In the genomic region with DNA sequence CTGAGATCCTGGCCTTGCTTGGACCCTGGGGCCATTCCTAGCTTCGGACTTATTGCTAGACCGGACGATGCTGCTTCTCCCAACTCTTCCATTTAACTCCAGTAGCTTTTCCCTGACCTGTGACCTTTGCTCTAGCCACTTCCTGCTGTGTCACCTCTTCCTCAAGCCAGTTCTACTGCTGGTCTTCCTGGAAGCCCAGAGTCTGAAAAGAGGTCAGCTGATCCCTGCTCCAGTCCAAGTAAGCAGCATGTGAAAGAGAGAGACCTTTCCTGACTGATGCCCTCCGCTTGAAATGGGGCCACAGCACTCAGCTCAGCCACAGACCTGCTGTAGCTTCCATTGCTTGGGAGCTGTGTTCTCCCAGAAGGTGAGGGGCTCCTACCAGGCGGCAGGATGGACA, we compare ENCODE assay signal across 26 mouse cellular contexts. TPM values are rescaled to one million over a fixed set of nuclear protein-coding genes. Genes with fewer than 3 reads are reported as not detected.
A peak's percentile ranks its signal among the peaks of the same experiment; 100 is the strongest.
DNase-seq lines count a peak whose midpoint lies in the region; ATAC-seq and TF ChIP-seq lines count a peak whose summit lies in the region.
"Had no signal": no experiment of that assay in that cellular context is flagged by ENCODE, and none has a peak within 500 bp of the region (broad histone marks: within the 10 kb centered on the region; RNA-seq: fewer than 3 reads in every experiment).

No protein-coding gene starts in this region.

- no peaks in the 10 kb centered on the region for H3K9me3 ChIP-seq in hindbrain, embryonic 12.5 days (replicated peaks)
- H3K9me3 ChIP-seq in hindbrain, embryonic 14.5 days (ENCODE audit: control insufficient read depth, low read length): no peaks in the 10 kb centered on the region
- no peaks in the 10 kb centered on the region for H3K9me3 ChIP-seq in neural tube, embryonic 13.5 days
- H3K9me3 ChIP-seq: hindbrain, embryonic 15.5 days; limb, embryonic 12.5 days; liver, embryonic 15.5 days had no signal

- H3K27ac ChIP-seq in hindbrain, embryonic 12.5 days: peak overlapping the region; percentile 57; the same call in 1 of the 2 replicates
- H3K27ac ChIP-seq in hindbrain, embryonic 14.5 days: no peak overlapping the region
- peak overlapping the region; percentile 20; the same call in 1 of the 2 replicates for H3K27ac ChIP-seq in layer of hippocampus, adult 2 months
- H3K27ac ChIP-seq in neural tube, embryonic 13.5 days (replicated peaks): peak overlapping the region; percentile 75; the same call in 1 of the 2 replicates
- H3K27ac ChIP-seq: hindbrain, embryonic 15.5 days; left cerebral cortex, adult 2 months; limb, embryonic 12.5 days; liver, embryonic 15.5 days; stomach, postnatal 0 days had no signal

- H3K4me2 ChIP-seq in hindbrain, embryonic 12.5 days (replicated peaks): no peak overlapping the region
- no peak overlapping the region for H3K4me2 ChIP-seq in hindbrain, embryonic 14.5 days (replicated peaks)
- H3K4me2 ChIP-seq in neural tube, embryonic 13.5 days: no peak overlapping the region
- H3K4me2 ChIP-seq: hindbrain, embryonic 15.5 days; limb, embryonic 12.5 days; liver, embryonic 15.5 days; lung, embryonic 14.5 days had no signal

- no peak for TF ChIP-seq CTCF in layer of hippocampus, adult 2 months (conservative IDR thresholded peaks at IDR 0.05)

- ATAC-seq in hindbrain, embryonic 12.5 days (ENCODE audit: low FRiP score): no peak
- ATAC-seq in hindbrain, embryonic 14.5 days (ENCODE audit: low FRiP score): no peak
- ATAC-seq in neural tube, embryonic 13.5 days (ENCODE audit: low read depth): no peak
- ATAC-seq: Patski had no signal

- peaks cover 12% of the 10 kb centered on the region; the same call in 1 of the 2 replicates for H3K36me3 ChIP-seq in hindbrain, embryonic 12.5 days
- H3K36me3 ChIP-seq in hindbrain, embryonic 14.5 days (replicated peaks; ENCODE audit: control insufficient read depth, insufficient read depth): peaks cover 14% of the 10 kb centered on the region
- peaks cover 14% of the 10 kb centered on the region for H3K36me3 ChIP-seq in neural tube, embryonic 13.5 days
- H3K36me3 ChIP-seq: hindbrain, embryonic 15.5 days had no signal

- H3K9ac ChIP-seq in hindbrain, embryonic 12.5 days: no peak overlapping the region
- no peak overlapping the region for H3K9ac ChIP-seq in hindbrain, embryonic 14.5 days
- no peak overlapping the region for H3K9ac ChIP-seq in neural tube, embryonic 13.5 days
- H3K9ac ChIP-seq: hindbrain, embryonic 15.5 days; limb, embryonic 12.5 days; liver, embryonic 15.5 days; lung, embryonic 14.5 days had no signal

- no peaks in the 10 kb centered on the region for H3K27me3 ChIP-seq in hindbrain, embryonic 12.5 days
- no peaks in the 10 kb centered on the region for H3K27me3 ChIP-seq in hindbrain, embryonic 14.5 days (ENCODE audit: control insufficient read depth, insufficient read depth, low read length)
- no peaks in the 10 kb centered on the region for H3K27me3 ChIP-seq in neural tube, embryonic 13.5 days
- H3K27me3 ChIP-seq: hindbrain, embryonic 15.5 days; limb, embryonic 12.5 days; liver, embryonic 15.5 days; Patski had no signal

- peaks cover 17% of the 10 kb centered on the region for H3K4me1 ChIP-seq in hindbrain, embryonic 12.5 days
- H3K4me1 ChIP-seq in hindbrain, embryonic 14.5 days (replicated peaks; ENCODE audit: control insufficient read depth, insufficient read depth, low read length): 0 out of 2 replicates have a peak, but pooled peaks cover 15% of the 10 kb centered on the region
- peaks cover 29% of the 10 kb centered on the region for H3K4me1 ChIP-seq in neural tube, embryonic 13.5 days (replicated peaks)

- H3K4me3 ChIP-seq in hindbrain, embryonic 12.5 days: no peak overlapping the region
- H3K4me3 ChIP-seq in hindbrain, embryonic 14.5 days (replicated peaks; ENCODE audit: low read length): no peak overlapping the region
- no peak overlapping the region for H3K4me3 ChIP-seq in layer of hippocampus, adult 2 months
- H3K4me3 ChIP-seq in neural tube, embryonic 13.5 days: no peak overlapping the region
- H3K4me3 ChIP-seq: erythroblast, embryonic 14.5 days; hindbrain, embryonic 15.5 days; left cerebral cortex, adult 2 months; limb, embryonic 12.5 days; liver, embryonic 15.5 days had no signal

- DNase-seq in hindbrain, embryonic 14.5 days (ENCODE audit: low spot score): no peak
- no peak for DNase-seq in layer of hippocampus, adult 2 months (ENCODE audit: low spot score in 2 of 2)
- DNase-seq in layer of hippocampus, postnatal 14 days (ENCODE audit: low spot score in 2 of 2): no peak
- DNase-seq in neural tube, embryonic 10.5 days (ENCODE audit: extremely low spot score, low spot score): no peak
- no peak for DNase-seq in cerebellum, postnatal 25 days
- DNase-seq: adrenal gland, postnatal 10 days; cerebellum, adult 11 months; cerebellum, adult 9-11 months; gastrocnemius, postnatal 14 days; heart, postnatal 14 days; kidney, adult 8-10 months; kidney, postnatal 10 days; lung, embryonic 14.5 days; lung, postnatal 14 days; right cerebral cortex, adult 18-20 months; thymus, adult 18-20 months; thymus, postnatal 36 days had no signal

- WGBS in hindbrain, embryonic 12.5 days: 83% methylated on average over 5 of the region's 5 CpGs
- WGBS in hindbrain, embryonic 14.5 days: 76% methylated on average over 5 of the region's 5 CpGs
- 73% methylated on average over 5 of the region's 5 CpGs for WGBS in neural tube, embryonic 13.5 days

RNA-seq across cellular contexts. Expression of gene Inpp5b, which starts 4.2 kb away (rescaled TPM):
- 23.7 and 25.8 TPM in 2 replicates for polyA plus RNA-seq in hindbrain, embryonic 12.5 days (2016; fragmentation: Nextera tagmentation; extraction: Ambion mirVana)
- polyA plus RNA-seq in hindbrain, embryonic 14.5 days (2014; fragmentation: Nextera tagmentation; extraction: Ambion mirVana): 21.0 and 21.1 TPM in 2 replicates
- 10 to 100 TPM; 43.6 to 51.2 TPM for total RNA-seq in layer of hippocampus, adult 2 months (2021)
- 10 to 100 TPM; 37.3 to 41.2 TPM for total RNA-seq in layer of hippocampus, postnatal 14 days (2021)
- polyA plus RNA-seq in neural tube, embryonic 13.5 days (2015; fragmentation: Nextera tagmentation; extraction: Ambion mirVana): 23.6 and 29.1 TPM in 2 replicates

RNA-seq across cellular contexts. Expression of gene Sf3a3, which starts 22.9 kb away (rescaled TPM):
- polyA plus RNA-seq in hindbrain, embryonic 12.5 days (2016; fragmentation: Nextera tagmentation; extraction: Ambion mirVana): 157 and 164 TPM in 2 replicates
- 88.9 and 89.3 TPM in 2 replicates for polyA plus RNA-seq in hindbrain, embryonic 14.5 days (2014; fragmentation: Nextera tagmentation; extraction: Ambion mirVana)
- total RNA-seq in layer of hippocampus, adult 2 months (2021): 10 to 100 TPM; 35.1 to 35.7 TPM
- total RNA-seq in layer of hippocampus, postnatal 14 days (2021): 10 to 100 TPM; 33.2 to 35.7 TPM
- polyA plus RNA-seq in neural tube, embryonic 13.5 days (2015; fragmentation: Nextera tagmentation; extraction: Ambion mirVana): 101 and 115 TPM in 2 replicates

RNA-seq across cellular contexts. Expression of gene Fhl3, which starts 37.0 kb away (rescaled TPM):
- 3.3 and 6.8 TPM in 2 replicates for polyA plus RNA-seq in hindbrain, embryonic 12.5 days (2016; fragmentation: Nextera tagmentation; extraction: Ambion mirVana)
- 1.8 and 2.2 TPM in 2 replicates for polyA plus RNA-seq in hindbrain, embryonic 14.5 days (2014; fragmentation: Nextera tagmentation; extraction: Ambion mirVana)
- total RNA-seq in layer of hippocampus, adult 2 months (2021): 1 to 10 TPM; 1.4 to 1.5 TPM
- total RNA-seq in layer of hippocampus, postnatal 14 days (2021): 1 to 10 TPM; 4.5 to 4.9 TPM
- 2.6 and 2.9 TPM in 2 replicates for polyA plus RNA-seq in neural tube, embryonic 13.5 days (2015; fragmentation: Nextera tagmentation; extraction: Ambion mirVana)

RNA-seq across cellular contexts. Expression of gene Utp11, which starts 44.1 kb away (rescaled TPM):
- 60.7 and 68.8 TPM in 2 replicates for polyA plus RNA-seq in hindbrain, embryonic 12.5 days (2016; fragmentation: Nextera tagmentation; extraction: Ambion mirVana)
- 33.5 and 33.6 TPM in 2 replicates for polyA plus RNA-seq in hindbrain, embryonic 14.5 days (2014; fragmentation: Nextera tagmentation; extraction: Ambion mirVana)
- total RNA-seq in layer of hippocampus, adult 2 months (2021): 10 to 100 TPM; 16.6 to 18.6 TPM
- 10 to 100 TPM; 15.5 to 17.5 TPM for total RNA-seq in layer of hippocampus, postnatal 14 days (2021)
- polyA plus RNA-seq in neural tube, embryonic 13.5 days (2015; fragmentation: Nextera tagmentation; extraction: Ambion mirVana): 49.2 and 54.2 TPM in 2 replicates
